Mouse (Mus musculus) limb, embryonic 14.5 days (tissue): ENCODE measurements around the gene Dlg1. TPM values are rescaled to one million over a fixed set of nuclear protein-coding genes. Genes with fewer than 3 reads are reported as not detected.

ENCODE experiments used
- ATAC-seq: fragments of 200-750 bp; cut with Nextera tagmentation; 2 replicates; pipeline ENCODE4 v1.8.0; 2017; ENCODE audit warnings: low read depth, moderate number of reproducible peaks, moderate TSS enrichment; ENCODE audit not compliant: low FRiP score
- DNase-seq: peaks from one replicate; pipeline ENCODE4 v3.0.0-alpha.2; 2015; ENCODE audit warnings: low spot score
- H3K27ac ChIP-seq: fragments of 300-500 bp; sonication (generic); replicated peaks from 2 replicates; pipeline ENCODE4 v1.5.1; 2014; ENCODE audit warnings: low read depth, mild to moderate bottlenecking, low read length, moderate library complexity, mixed read lengths
- H3K27me3 ChIP-seq: fragments of 300-500 bp; sonication (generic); 2 replicates; pipeline ENCODE4 v1.6.1; 2014; ENCODE audit warnings: low read length, mixed read lengths; ENCODE audit not compliant: control insufficient read depth, insufficient read depth
- H3K36me3 ChIP-seq: fragments of 300-500 bp; sonication (generic); 2 replicates; pipeline ENCODE4 v1.6.1; 2014; ENCODE audit warnings: mild to moderate bottlenecking, low read length, moderate library complexity, mixed read lengths; ENCODE audit not compliant: control insufficient read depth, insufficient read depth
- H3K4me1 ChIP-seq: fragments of 300-500 bp; sonication (generic); 2 replicates; pipeline ENCODE4 v1.6.1; 2014; ENCODE audit warnings: antibody characterized with exemption, low read length, mixed read lengths; ENCODE audit not compliant: control insufficient read depth, insufficient read depth
- H3K4me2 ChIP-seq: fragments of 300-500 bp; sonication (generic); replicated peaks from 2 replicates; pipeline ENCODE4 v1.6.1; 2014; ENCODE audit warnings: low read depth, mild to moderate bottlenecking, low read length, moderate library complexity; ENCODE audit not compliant: severe bottlenecking
- H3K4me3 ChIP-seq: fragments of 300-500 bp; sonication (generic); replicated peaks from 2 replicates; pipeline ENCODE4 v1.5.1; 2014; ENCODE audit warnings: low read length
- H3K9ac ChIP-seq: fragments of 300-500 bp; sonication (generic); 2 replicates; pipeline ENCODE4 v1.6.1; 2014; ENCODE audit warnings: mild to moderate bottlenecking, low read depth, low read length, moderate library complexity; ENCODE audit not compliant: severe bottlenecking
- H3K9me3 ChIP-seq: fragments of 300-500 bp; sonication (generic); 2 replicates; pipeline ENCODE4 v1.6.1; 2016; ENCODE audit warnings: low read length; ENCODE audit not compliant: control insufficient read depth
- POLR2A ChIP-seq: fragments of 200-500 bp; IDR thresholded peaks from 2 replicates; pipeline ENCODE4 v1.8.0; 2012; ENCODE audit warnings: inconsistent platforms, mild to moderate bottlenecking, moderate library complexity, borderline replicate concordance; ENCODE audit not compliant: insufficient read depth, insufficient read length; ENCODE audit errors: extremely low read depth
- WGBS: fragments of 180-500 bp; shearing (Covaris S2); extraction: QIAGEN DNeasy Blood & Tissue Kit; methylation state at CpG from one replicate; pipeline ENCODE4 v1.1.7; 2014; 5-methylcytosine and 5-hydroxymethylcytosine counted together
- polyA plus RNA-seq, 2 experiments: library from polyadenylated mRNA; depleted of rRNA in 1 of 2; stranded (reverse) in 1 of 2; unstranded in 1 of 2; fragments of >200 nt; fragmentation: Nextera tagmentation in 1 of 2; extraction: Ambion mirVana in 1 of 2; gene quantifications; 2 replicates each; pipeline versions ENCODE4 v1.2.1 to v1.2.3; 2012 to 2014

The Dlg1 gene
- polyA plus RNA-seq, 2 experiments: 37.9 to 62.0 TPM

GRCm38 (mm10) chr16:31619675-31620335, 43.4 kb upstream of the Dlg1 start:
- Histone ChIP-seq H3K4me2 (no peak overlapping the region), H3K9ac (no peak overlapping the region), H3K4me1 (peaks cover 17% of the 10 kb centered on the region), H3K9me3 (no peaks in the 10 kb centered on the region), H3K4me3 (no peak overlapping the region), H3K27me3 (no peaks in the 10 kb centered on the region), H3K27ac (no peak overlapping the region), H3K36me3 (no peaks in the 10 kb centered on the region)
- ATAC-seq: no peak
- no peak for DNase-seq
- TF ChIP-seq POLR2A: no peak
- 75% methylated on average over 6 of the region's 6 CpGs for WGBS

- 100% methylated on average over 1 of the region's 1 CpGs for WGBS
- TF ChIP-seq POLR2A: no peak
- no peak for DNase-seq
- no peak overlapping the region for H3K27ac ChIP-seq
- H3K4me2 ChIP-seq: no peak overlapping the region
- H3K9me3 ChIP-seq: no peaks in the 10 kb centered on the region
- H3K36me3 ChIP-seq: no peaks in the 10 kb centered on the region
- peaks cover 17% of the 10 kb centered on the region for H3K4me1 ChIP-seq
- no peak for ATAC-seq
- no peak overlapping the region for H3K9ac ChIP-seq
- no peaks in the 10 kb centered on the region for H3K27me3 ChIP-seq
- H3K4me3 ChIP-seq: no peak overlapping the region
Observed at GRCm38 (mm10) chr16:31622356-31622755, 40.9 kb upstream of the Dlg1 start.

- TF ChIP-seq POLR2A: no peak
- no peak for ATAC-seq
- WGBS: 63% methylated on average over 6 of the region's 6 CpGs
- Histone ChIP-seq H3K27me3 (no peaks in the 10 kb centered on the region), H3K4me3 (no peak overlapping the region), H3K36me3 (no peaks in the 10 kb centered on the region), H3K4me1 (peaks cover 14% of the 10 kb centered on the region), H3K9me3 (no peaks in the 10 kb centered on the region), H3K4me2 (no peak overlapping the region), H3K9ac (no peak overlapping the region), H3K27ac (no peak overlapping the region)
- DNase-seq: no peak
Observed at GRCm38 (mm10) chr16:31623136-31623535, 40.1 kb upstream of the Dlg1 start.

GRCm38 (mm10) chr16:31624749-31625148, 38.5 kb upstream of the Dlg1 start:
- DNase-seq (no peak), ATAC-seq (no peak)
- no peaks in the 10 kb centered on the region for H3K9me3 ChIP-seq
- no peak for TF ChIP-seq POLR2A
- no peak overlapping the region for H3K27ac ChIP-seq
- H3K9ac ChIP-seq: no peak overlapping the region
- no peaks in the 10 kb centered on the region for H3K27me3 ChIP-seq
- 0 out of 2 replicates have a peak, but pooled peaks cover 5% of the 10 kb centered on the region for H3K4me1 ChIP-seq
- WGBS: 66% methylated on average over 1 of the region's 1 CpGs
- H3K36me3 ChIP-seq: no peaks in the 10 kb centered on the region
- H3K4me2 ChIP-seq: no peak overlapping the region
- H3K4me3 ChIP-seq: no peak overlapping the region

GRCm38 (mm10) chr16:31626331-31626730, 36.9 kb upstream of the Dlg1 start:
- Histone ChIP-seq H3K9ac (no peak overlapping the region), H3K4me2 (no peak overlapping the region), H3K4me3 (no peak overlapping the region), H3K4me1 (no peaks in the 10 kb centered on the region), H3K27me3 (no peaks in the 10 kb centered on the region), H3K36me3 (no peaks in the 10 kb centered on the region), H3K9me3 (no peaks in the 10 kb centered on the region), H3K27ac (no peak overlapping the region)
- WGBS: 64% methylated on average over 6 of the region's 6 CpGs
- DNase-seq: no peak
- ATAC-seq: no peak
- TF ChIP-seq POLR2A: no peak
